Mouse (Mus musculus) left cerebral cortex, adult 2 months (tissue): ENCODE measurements at regions not wholly inside any gene's neighbourhood (a gene's known extent, or its start where the extent isn't known, plus 50 kb on each side); places are given as distances from the start of the nearest gene placed in this dataset.
A peak's percentile ranks its signal among the peaks of the same experiment; 100 is the strongest.

Experiments used
- DNase-seq, 2 experiments: peaks; one replicate each; pipeline ENCODE4 v3.0.0; 2021 to 2022; ENCODE audit warnings: low spot score in 2 of 2, mixed read lengths in 1 of 2; ENCODE audit errors: extremely low spot score in 1 of 2
- H3K27ac ChIP-seq: fragments of 200-600 bp; 2 replicates; pipeline ENCODE4 v1.8.1; 2022
- H3K4me3 ChIP-seq: fragments of 200-600 bp; 2 replicates; pipeline ENCODE4 v1.8.1; 2022
- CTCF ChIP-seq: fragments of 200-600 bp; IDR thresholded peaks from 2 replicates; pipeline ENCODE4 v1.8.1; 2022; ENCODE audit warnings: antibody characterized with exemption, mild to moderate bottlenecking, moderate library complexity
- intact Hi-C: fragments of 180-260 bp; cut with DNase I; formaldehyde crosslinking; loops from one replicate; pipeline ENCODE4 v1.15.1; 2025

GRCm38 (mm10) chr3:61849317-61849716, 483.6 kb upstream of the B430305J03Rik start:
- no peak for TF ChIP-seq CTCF
- intact Hi-C loops: loop anchor here (10.0 kb wide), 1 partner anchor 195 kb away; no protein-coding TSS in a partner anchor
- no peak for DNase-seq
- H3K4me3 ChIP-seq: no peak overlapping the region
- no peak overlapping the region for H3K27ac ChIP-seq

- DNase-seq: no peak
- TF ChIP-seq CTCF: no peak
- H3K27ac ChIP-seq: no peak overlapping the region
- intact Hi-C loops: loop anchor here (10.0 kb wide), 1 partner anchor 192 kb away; no protein-coding TSS in a partner anchor
- no peak overlapping the region for H3K4me3 ChIP-seq
These were observed 481.0 kb upstream of the B430305J03Rik start for GRCm38 (mm10) chr3:61846703-61847102.

- TF ChIP-seq CTCF: peak; percentile 52
- intact Hi-C loops: loop anchor here (10.0 kb wide), 1 partner anchor 185 kb away; no protein-coding TSS in a partner anchor
- no peak for DNase-seq
- Histone ChIP-seq H3K27ac (no peak overlapping the region), H3K4me3 (no peak overlapping the region)
These were observed 473.7 kb upstream of the B430305J03Rik start for GRCm38 (mm10) chr3:61839355-61840009.

GRCm38 (mm10) chr3:61816807-61817206, 451.1 kb upstream of the B430305J03Rik start:
- Histone ChIP-seq H3K27ac (no peak overlapping the region), H3K4me3 (no peak overlapping the region)
- no peak for DNase-seq
- TF ChIP-seq CTCF: no peak
- intact Hi-C loops: no loop called here

- DNase-seq: no peak
- intact Hi-C loops: no loop called here
- no peak for TF ChIP-seq CTCF
- no peak overlapping the region for H3K27ac ChIP-seq
- no peak overlapping the region for H3K4me3 ChIP-seq
These were observed 430.3 kb upstream of the B430305J03Rik start for GRCm38 (mm10) chr3:61796021-61796420.

GRCm38 (mm10) chr3:61790674-61791073, 424.9 kb upstream of the B430305J03Rik start:
- intact Hi-C loops: no loop called here

More at GRCm38 (mm10) chr3:61790674-61791073, 424.9 kb upstream of the B430305J03Rik start:
- Histone ChIP-seq H3K4me3 (no peak overlapping the region), H3K27ac (no peak overlapping the region)
- TF ChIP-seq CTCF: no peak
- no peak for DNase-seq
